Mouse (Mus musculus) kidney, embryonic 14.5 days (tissue): Measurements from ENCODE around the gene Cers2. TPM values are rescaled to one million over a fixed set of nuclear protein-coding genes. Genes with fewer than 3 reads are reported as not detected.

Source experiments
- ATAC-seq: fragments of 200-750 bp; cut with Nextera tagmentation; 2 replicates; pipeline ENCODE4 v1.8.0; 2017; ENCODE audit warnings: moderate number of reproducible peaks, mild to moderate bottlenecking, moderate TSS enrichment, moderate library complexity; ENCODE audit not compliant: low FRiP score, low TSS enrichment
- H3K27ac ChIP-seq: fragments of 300-500 bp; sonication (generic); 2 replicates; pipeline ENCODE4 v1.5.1; 2014; ENCODE audit warnings: low read depth, mild to moderate bottlenecking, low read length, moderate library complexity, mixed read lengths
- H3K27me3 ChIP-seq: fragments of 300-500 bp; sonication (generic); 2 replicates; pipeline ENCODE4 v1.6.1; 2014; ENCODE audit warnings: mild to moderate bottlenecking, low read length; ENCODE audit not compliant: control insufficient read depth, insufficient read depth
- H3K36me3 ChIP-seq: fragments of 300-500 bp; sonication (generic); 2 replicates; pipeline ENCODE4 v1.6.1; 2014; ENCODE audit warnings: low read length, mixed read lengths; ENCODE audit not compliant: control insufficient read depth, insufficient read depth
- H3K4me1 ChIP-seq: fragments of 300-500 bp; sonication (generic); 2 replicates; pipeline ENCODE4 v1.6.1; 2014; ENCODE audit warnings: low read length, mixed read lengths; ENCODE audit not compliant: control insufficient read depth, insufficient read depth
- H3K4me2 ChIP-seq: fragments of 300-500 bp; sonication (generic); replicated peaks from 2 replicates; pipeline ENCODE4 v1.6.1; 2014; ENCODE audit warnings: low read depth, mild to moderate bottlenecking, low read length
- H3K4me3 ChIP-seq: fragments of 300-500 bp; sonication (generic); 2 replicates; pipeline ENCODE4 v1.5.1; 2014; ENCODE audit warnings: mild to moderate bottlenecking, low read length
- H3K9ac ChIP-seq: fragments of 300-500 bp; sonication (generic); 2 replicates; pipeline ENCODE4 v1.6.1; 2014; ENCODE audit warnings: low read depth, mild to moderate bottlenecking, low read length, moderate library complexity
- H3K9me3 ChIP-seq: fragments of 300-500 bp; sonication (generic); 2 replicates; pipeline ENCODE4 v1.6.1; 2016; ENCODE audit warnings: low read length; ENCODE audit not compliant: control insufficient read depth
- WGBS: fragments of 180-500 bp; shearing (Covaris S2); extraction: QIAGEN DNeasy Blood & Tissue Kit; methylation state at CpG from one replicate; pipeline ENCODE4 v1.1.7; 2014; 5-methylcytosine and 5-hydroxymethylcytosine counted together
- polyA plus RNA-seq: library from polyadenylated mRNA; unstranded; fragments of >200 nt; fragmentation: Nextera tagmentation; extraction: Ambion mirVana; gene quantifications from 2 replicates; pipeline ENCODE4 v1.2.1, GENCODE M21; 2014

Gene Cers2
- polyA plus RNA-seq, result 103 and 154 TPM in 2 replicates

DNA sequence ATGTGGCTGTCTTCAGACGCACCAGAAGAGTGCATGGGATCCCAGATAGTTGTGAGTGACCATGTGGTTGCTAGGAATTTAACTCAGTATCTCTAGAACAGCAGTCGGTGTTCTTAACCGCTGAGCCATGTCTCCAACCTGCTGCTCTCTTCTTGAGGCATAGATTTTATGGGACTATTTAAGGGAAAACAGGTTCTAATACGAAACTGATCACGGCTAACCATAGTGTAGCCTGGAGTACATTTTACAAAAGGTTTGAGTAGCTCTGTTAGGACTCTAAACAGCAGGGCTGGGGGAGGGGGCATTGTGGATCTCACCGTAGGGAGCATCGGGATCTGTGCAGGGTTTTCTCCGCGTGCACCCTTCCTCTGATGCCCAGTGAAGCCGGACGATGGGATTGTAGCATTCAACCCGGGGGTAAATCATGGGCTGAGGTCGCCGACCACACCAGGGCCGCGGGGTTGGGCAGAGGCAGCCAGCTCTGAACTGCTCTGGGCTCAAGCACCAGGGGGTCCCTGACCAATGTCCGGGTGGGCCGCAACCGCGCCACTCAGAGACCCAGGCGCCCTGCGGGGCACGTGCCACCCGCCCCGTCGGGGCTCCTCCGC is at the start of gene Cers2:
Gene Cers2 (plus strand): TSS at position 306 of the 608 bp plus-strand sequence.
- Histone ChIP-seq H3K27me3 (no peaks in the 10 kb centered on the region), H3K9ac (peak within 1 kb of the TSS; percentile 98), H3K36me3 (0 out of 2 replicates have a peak, but pooled peaks cover 6% of the 10 kb centered on the region), H3K4me2 (peak within 1 kb of the TSS; percentile 56), H3K27ac (peak within 1 kb of the TSS; percentile 95), H3K9me3 (no peaks in the 10 kb centered on the region), H3K4me1 (peaks cover 22% of the 10 kb centered on the region), H3K4me3 (peak within 1 kb of the TSS; percentile 91)
- 3% methylated on average over 20 of the region's 27 CpGs for WGBS
- peak; percentile 6; the same call in 1 of the 2 replicates for ATAC-seq

DNA sequence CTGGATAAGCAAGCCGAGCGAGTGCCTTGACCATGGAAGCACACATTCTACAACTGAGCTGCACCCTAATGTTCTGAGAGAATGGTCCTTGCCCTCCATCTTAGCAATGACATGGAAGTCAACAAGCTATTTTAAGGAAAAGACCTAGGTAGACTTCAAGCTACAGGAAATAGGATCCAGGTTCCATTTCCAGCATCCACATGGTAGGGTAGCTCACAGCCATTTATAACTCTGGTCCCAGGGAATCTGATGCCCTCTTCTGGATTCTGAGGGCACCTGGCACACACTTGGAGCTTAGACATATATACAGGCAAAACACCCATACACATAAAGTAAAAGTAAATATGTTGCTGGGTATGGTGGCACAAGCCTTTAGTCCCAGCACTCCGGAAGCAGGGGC is 48.5 kb upstream of the Cers2 start:
- Histone ChIP-seq H3K4me3 (no peak overlapping the region), H3K27me3 (no peaks in the 10 kb centered on the region), H3K36me3 (peaks cover 37% of the 10 kb centered on the region), H3K9me3 (no peaks in the 10 kb centered on the region), H3K27ac (no peak overlapping the region), H3K9ac (no peak overlapping the region), H3K4me1 (no peaks in the 10 kb centered on the region), H3K4me2 (no peak overlapping the region)
- ATAC-seq, result no peak
- WGBS, result 92% methylated on average over 3 of the region's 3 CpGs

DNA sequence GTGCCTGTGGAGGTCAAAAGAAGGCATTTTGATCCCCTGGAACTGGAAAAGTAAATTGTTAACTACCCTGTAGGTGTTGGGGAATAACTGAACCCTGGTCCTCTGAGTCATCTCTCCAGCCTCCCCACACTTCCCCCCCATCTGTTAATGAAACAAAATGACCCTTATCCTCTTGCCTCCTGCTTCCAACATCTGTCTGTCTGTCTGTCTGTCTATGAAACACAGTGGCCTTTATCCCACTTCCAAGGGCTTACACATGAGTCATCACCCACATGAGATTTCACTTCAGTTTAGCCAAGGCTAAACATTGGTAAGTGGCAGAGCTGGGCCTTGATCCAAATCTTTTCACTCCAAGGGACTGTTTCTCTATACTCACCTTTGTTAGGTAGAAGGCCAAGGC is 46.7 kb upstream of the Cers2 start:
- Histone ChIP-seq H3K4me2 (no peak overlapping the region), H3K9me3 (no peaks in the 10 kb centered on the region), H3K4me3 (no peak overlapping the region), H3K27ac (no peak overlapping the region), H3K9ac (no peak overlapping the region), H3K36me3 (peaks cover 27% of the 10 kb centered on the region), H3K27me3 (no peaks in the 10 kb centered on the region), H3K4me1 (no peaks in the 10 kb centered on the region)
- no peak for ATAC-seq

DNA sequence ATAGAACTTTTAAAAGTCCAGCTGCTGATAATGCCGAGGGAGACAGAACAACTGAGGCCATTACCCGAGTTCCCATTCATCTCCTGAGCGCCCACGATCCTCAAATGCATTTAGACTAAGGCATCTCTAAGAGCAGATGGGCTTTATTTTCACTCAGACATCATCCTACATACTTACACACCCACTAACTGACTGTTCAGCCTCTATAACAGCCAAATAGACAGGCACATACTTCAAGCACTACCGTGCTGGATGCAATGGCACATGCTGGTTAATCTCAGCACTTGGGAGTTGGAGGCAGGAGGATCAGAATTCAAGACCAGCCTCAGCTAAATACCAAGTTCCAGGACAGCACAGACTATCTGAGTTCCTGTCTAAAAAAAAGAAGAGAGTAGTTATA is 44.8 kb upstream of the Cers2 start:
- 84% methylated on average over 5 of the region's 5 CpGs for WGBS
- Histone ChIP-seq H3K27ac (no peak overlapping the region), H3K4me3 (no peak overlapping the region), H3K9ac (no peak overlapping the region), H3K9me3 (no peaks in the 10 kb centered on the region), H3K4me1 (no peaks in the 10 kb centered on the region), H3K4me2 (no peak overlapping the region), H3K36me3 (peaks cover 19% of the 10 kb centered on the region), H3K27me3 (no peaks in the 10 kb centered on the region)
- no peak for ATAC-seq

DNA sequence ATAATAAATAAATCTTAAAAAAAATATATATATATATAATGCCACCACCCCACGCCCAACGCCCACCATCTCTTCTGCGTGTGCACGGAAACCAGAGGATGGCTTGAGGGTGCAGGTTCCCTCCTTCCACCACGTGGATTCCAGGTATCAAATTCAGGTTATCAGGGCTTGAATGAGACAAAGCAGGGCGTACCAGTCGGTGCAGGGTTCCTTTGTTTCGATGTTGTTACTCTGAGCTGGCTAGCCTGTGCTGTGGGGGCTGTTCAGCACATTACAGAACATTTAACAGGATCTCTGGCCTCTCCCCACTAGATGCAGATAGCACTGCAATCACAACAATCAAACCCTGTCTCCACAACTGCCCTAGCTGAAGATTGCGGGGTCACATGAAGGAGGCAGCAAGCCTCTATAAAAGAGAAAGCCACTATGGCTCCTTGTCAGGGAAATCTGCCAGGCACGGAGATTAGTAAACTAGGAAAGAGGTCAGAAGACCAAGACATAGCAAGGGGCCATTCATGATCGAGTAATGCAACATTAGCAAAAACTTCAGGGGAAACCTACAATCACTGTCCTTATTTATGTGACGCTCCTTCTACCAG is 43.7 kb upstream of the Cers2 start:
- no peak overlapping the region for H3K4me3 ChIP-seq
- H3K27ac ChIP-seq, result no peak overlapping the region
- no peak for ATAC-seq
- no peak overlapping the region for H3K4me2 ChIP-seq
- H3K27me3 ChIP-seq, result no peaks in the 10 kb centered on the region
- 84% methylated on average over 12 of the region's 12 CpGs for WGBS
- H3K36me3 ChIP-seq, result peaks cover 15% of the 10 kb centered on the region
- no peaks in the 10 kb centered on the region for H3K9me3 ChIP-seq
- no peaks in the 10 kb centered on the region for H3K4me1 ChIP-seq
- H3K9ac ChIP-seq, result no peak overlapping the region

DNA sequence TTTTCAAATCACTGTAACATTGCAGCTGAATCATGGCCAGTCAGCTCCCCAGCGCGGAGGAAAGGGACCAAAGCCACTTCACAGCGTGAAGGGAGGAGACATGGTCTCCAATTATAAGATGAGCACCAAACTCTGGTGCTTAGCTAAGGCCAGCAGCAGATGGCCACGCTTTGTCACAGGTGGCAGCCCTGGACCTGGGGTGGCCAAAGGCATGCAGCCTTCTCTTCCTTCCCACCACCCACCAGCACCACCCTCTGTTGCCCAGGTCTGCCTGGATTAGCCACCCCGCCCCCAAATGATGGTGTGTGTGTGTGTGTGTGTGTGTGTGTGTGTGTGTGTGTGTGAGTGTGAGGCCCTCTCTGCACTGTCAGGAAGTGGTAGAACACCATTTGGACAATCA is 41.1 kb upstream of the Cers2 start:
- Histone ChIP-seq H3K9ac (no peak overlapping the region), H3K4me1 (peaks cover 7% of the 10 kb centered on the region; the same call in 1 of the 2 replicates), H3K9me3 (no peaks in the 10 kb centered on the region), H3K4me2 (no peak overlapping the region), H3K36me3 (no peaks in the 10 kb centered on the region; the same call in 1 of the 2 replicates), H3K4me3 (no peak overlapping the region), H3K27ac (no peak overlapping the region), H3K27me3 (no peaks in the 10 kb centered on the region)
- 97% methylated on average over 5 of the region's 5 CpGs for WGBS
- no peak for ATAC-seq

DNA sequence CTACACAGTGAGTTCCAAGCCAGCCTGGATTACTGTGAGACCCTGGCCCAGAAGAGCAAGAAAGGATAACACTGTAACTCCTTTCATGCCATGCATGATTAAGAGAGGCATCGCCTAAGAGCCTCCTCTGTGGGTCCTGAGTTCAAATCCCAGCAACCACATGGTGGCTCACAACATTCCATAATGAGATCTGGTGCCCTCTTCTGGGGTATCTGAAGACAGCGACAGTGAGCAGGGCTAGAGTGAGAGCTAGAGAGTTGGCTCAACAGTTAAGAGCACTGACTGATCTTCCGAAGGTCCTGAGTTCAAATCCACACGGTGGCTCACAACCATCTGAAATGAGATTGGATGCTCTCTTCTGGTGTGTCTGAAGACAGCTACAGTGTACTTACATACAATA is 40.1 kb upstream of the Cers2 start:
- Histone ChIP-seq H3K27ac (no peak overlapping the region), H3K4me2 (no peak overlapping the region), H3K36me3 (no peaks in the 10 kb centered on the region), H3K9ac (no peak overlapping the region), H3K27me3 (no peaks in the 10 kb centered on the region), H3K4me1 (peaks cover 7% of the 10 kb centered on the region; the same call in 1 of the 2 replicates), H3K9me3 (no peaks in the 10 kb centered on the region), H3K4me3 (no peak overlapping the region)
- 93% methylated on average over 4 of the region's 4 CpGs for WGBS
- ATAC-seq, result no peak

DNA sequence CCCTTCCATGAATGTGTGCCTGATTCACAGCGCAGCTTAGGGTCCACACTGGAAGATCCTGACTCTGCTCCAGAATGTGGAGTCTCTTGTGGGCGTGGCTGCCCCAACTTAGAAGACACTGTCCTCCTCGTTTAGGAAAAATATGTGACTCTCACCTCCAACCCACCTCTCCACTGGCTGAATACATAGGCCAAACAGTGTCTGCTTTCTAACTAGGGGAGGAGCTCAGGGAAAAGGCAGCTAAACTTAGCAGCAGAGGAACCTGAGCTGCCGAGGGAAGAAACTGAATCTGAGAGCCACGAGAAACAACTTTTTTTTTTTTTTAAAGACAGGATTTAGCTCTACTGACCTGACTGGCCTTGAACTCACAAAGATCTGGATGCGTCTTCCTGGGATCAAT is 39.4 kb upstream of the Cers2 start:
- whole genome bisulfite sequencing, result 64% methylated on average over 6 of the region's 6 CpGs
- ATAC-seq, result no peak
- Histone ChIP-seq H3K9ac (no peak overlapping the region), H3K4me3 (no peak overlapping the region), H3K27me3 (no peaks in the 10 kb centered on the region), H3K27ac (no peak overlapping the region), H3K4me1 (peaks cover 7% of the 10 kb centered on the region; the same call in 1 of the 2 replicates), H3K9me3 (no peaks in the 10 kb centered on the region), H3K4me2 (no peak overlapping the region), H3K36me3 (no peaks in the 10 kb centered on the region)

DNA sequence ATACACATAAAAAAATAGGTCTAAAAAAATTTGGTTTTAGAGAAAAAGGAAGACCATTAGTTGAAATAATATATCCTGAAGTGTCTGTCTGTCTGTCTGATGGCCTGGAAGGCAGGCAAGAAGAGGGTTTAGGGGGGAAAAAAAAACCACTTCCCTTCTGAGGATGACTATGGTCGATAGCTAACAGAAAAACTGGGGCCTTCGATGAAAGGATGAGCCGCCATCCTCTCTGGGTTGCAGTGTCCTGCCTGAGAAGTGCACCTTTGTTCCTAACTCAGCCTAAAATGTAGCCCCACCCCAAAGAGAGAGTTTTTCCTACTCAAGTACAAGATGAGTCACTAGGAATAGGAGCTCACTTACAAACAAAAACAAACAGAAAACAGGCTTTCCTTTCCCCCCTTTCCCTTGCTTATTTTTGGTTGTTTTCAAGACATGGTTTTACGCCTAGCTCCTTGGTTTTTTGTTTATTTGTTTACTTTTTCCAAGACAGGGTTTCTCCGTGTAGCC is 38.1 kb upstream of the Cers2 start:
- 59% methylated on average over 5 of the region's 5 CpGs for WGBS
- peaks cover 7% of the 10 kb centered on the region; the same call in 1 of the 2 replicates for H3K4me1 ChIP-seq
- H3K4me2 ChIP-seq, result no peak overlapping the region
- H3K4me3 ChIP-seq, result no peak overlapping the region
- H3K36me3 ChIP-seq, result no peaks in the 10 kb centered on the region
- no peak overlapping the region for H3K9ac ChIP-seq
- H3K27me3 ChIP-seq, result no peaks in the 10 kb centered on the region
- no peak overlapping the region for H3K27ac ChIP-seq
- ATAC-seq, result no peak
- no peaks in the 10 kb centered on the region for H3K9me3 ChIP-seq
